Mouse (Mus musculus) heart, embryonic 14.5 days (tissue): ENCODE results near the gene Esp1. TPM values are rescaled to one million over a fixed set of nuclear protein-coding genes. Genes with fewer than 3 reads are reported as not detected.

Experiments
- polyA plus RNA-seq: library from polyadenylated mRNA; unstranded; fragments of >200 nt; fragmentation: Nextera tagmentation; extraction: Ambion mirVana; gene quantifications from 2 replicates; pipeline ENCODE4 v1.2.1, GENCODE M21; 2014

Gene Esp1
- polyA plus RNA-seq, 1 experiment from 2014 or later: not detected

Other genes with a start within 250 kb of the Esp1 start
- gene Esp8, start 207.1 kb upstream of the Esp1 start, polyA plus RNA-seq: not detected in 2 replicates
- gene Esp6, start 165.6 kb upstream of the Esp1 start, polyA plus RNA-seq: not detected in 2 replicates
- gene Esp4, start 128.5 kb upstream of the Esp1 start, polyA plus RNA-seq: not detected in 2 replicates
- gene Esp3, start 95.0 kb upstream of the Esp1 start, polyA plus RNA-seq: not detected in 2 replicates
- not detected in 2 replicates for gene Crisp2, start 79.9 kb downstream of the Esp1 start, polyA plus RNA-seq
- 0.80 and 1.6 TPM in 2 replicates for gene Rhag, start 84.0 kb downstream of the Esp1 start, polyA plus RNA-seq
- 1.8 and 2.5 TPM in 2 replicates for gene 9130008F23Rik, start 153.4 kb downstream of the Esp1 start, polyA plus RNA-seq
- gene Glyatl3, start 187.2 kb downstream of the Esp1 start, polyA plus RNA-seq: not detected in 2 replicates
- 40.9 and 42.5 TPM in 2 replicates for gene Mut, start 207.6 kb downstream of the Esp1 start, polyA plus RNA-seq
- 15.0 and 16.3 TPM in 2 replicates for gene Cenpq, start 207.9 kb downstream of the Esp1 start, polyA plus RNA-seq